Mouse (Mus musculus) adrenal gland, adult 18-20 months (tissue): ENCODE data around the gene Rpl24. TPM values are rescaled to one million over a fixed set of nuclear protein-coding genes. Genes with fewer than 3 reads are reported as not detected.

Source experiments
- DNase-seq, 2 experiments: peaks; one replicate each; pipeline ENCODE4 v3.0.0; 2021 to 2022; ENCODE audit warnings: low spot score in 2 of 2
- total RNA-seq, 2 experiments: library from RNA; stranded (reverse); gene quantifications; 1 replicate in 1 of 2; 2 replicates in 1 of 2; pipeline ENCODE4 v1.2.3; 2021

Gene Rpl24
- total RNA-seq, 2 experiments from 2014 or later: 715 to 723 TPM

- DNase-seq: no peak
Measured at GRCm38 (mm10) chr16:55969147-55969546, 3.1 kb downstream of the Rpl24 start.

DNA sequence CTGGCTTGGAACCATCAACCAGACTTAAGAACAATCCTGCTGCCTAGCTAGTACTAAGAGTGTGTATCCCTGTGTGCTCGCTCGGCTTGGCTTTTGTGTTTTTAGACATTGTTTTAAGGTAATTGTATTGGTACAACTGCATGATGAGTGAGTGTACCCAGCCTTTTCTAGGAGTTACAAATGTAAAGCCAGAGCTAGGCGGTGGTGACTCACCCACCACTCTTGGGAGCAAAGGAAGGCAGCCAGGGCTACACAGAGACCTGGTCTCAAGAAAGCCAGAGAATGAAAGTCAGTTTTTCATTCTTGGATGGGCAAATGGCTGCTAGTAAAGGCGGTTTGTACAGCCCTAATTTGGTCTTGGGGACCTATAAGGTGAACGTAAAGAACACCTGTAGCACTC is 4.3 kb downstream of the Rpl24 start:
- DNase-seq: no peak

GRCm38 (mm10) chr16:55971735-55972615 is 5.9 kb downstream of the Rpl24 start:
- DNase-seq: no peak

- no peak for DNase-seq
Measured at GRCm38 (mm10) chr16:55972626-55973201, 6.6 kb downstream of the Rpl24 start.

DNA sequence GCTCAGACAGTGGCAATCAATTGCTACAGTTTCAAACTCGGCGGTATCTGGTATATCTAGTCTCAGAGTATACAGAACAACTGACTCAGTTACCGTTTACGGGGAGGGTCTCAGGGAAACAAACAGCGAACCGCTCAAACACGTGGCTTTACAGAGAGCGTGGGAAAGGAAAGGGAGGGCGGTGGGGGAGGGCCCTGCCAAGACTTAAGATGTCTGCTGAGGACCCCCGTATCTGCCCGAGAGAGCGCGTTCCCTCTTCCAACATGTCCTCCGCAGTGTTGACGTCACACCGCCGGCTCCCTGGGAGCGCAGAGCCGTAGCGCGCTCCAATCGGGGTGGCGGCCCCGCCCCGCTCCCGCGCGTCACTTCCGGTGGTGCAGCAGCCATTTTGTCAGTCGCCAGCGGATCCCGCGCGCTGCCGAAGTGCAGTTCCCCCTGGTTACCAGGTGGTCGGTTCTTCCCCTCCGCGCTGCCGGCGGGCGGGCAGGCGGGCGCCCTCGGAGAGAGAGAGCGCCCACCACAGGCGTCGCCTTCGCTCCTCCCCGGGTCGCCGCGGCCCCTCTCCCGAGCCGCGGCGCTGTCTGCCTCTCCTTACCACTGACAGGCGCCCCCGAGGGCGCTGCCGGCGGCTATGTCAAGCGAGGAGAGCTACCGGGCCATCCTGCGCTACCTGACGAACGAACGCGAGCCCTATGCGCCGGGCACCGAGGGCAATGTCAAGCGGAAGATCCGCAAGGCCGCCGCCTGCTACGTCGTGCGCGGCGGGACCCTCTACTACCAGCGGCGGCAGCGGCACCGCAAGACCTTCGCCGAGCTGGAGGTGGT is 7.6 kb downstream of the Rpl24 start, which contains the start of gene Zbtb11:
Gene Zbtb11, plus strand, starts transcription at position 453 of the 825 bp plus-strand sequence.
- peak; percentile 99 for DNase-seq

DNA sequence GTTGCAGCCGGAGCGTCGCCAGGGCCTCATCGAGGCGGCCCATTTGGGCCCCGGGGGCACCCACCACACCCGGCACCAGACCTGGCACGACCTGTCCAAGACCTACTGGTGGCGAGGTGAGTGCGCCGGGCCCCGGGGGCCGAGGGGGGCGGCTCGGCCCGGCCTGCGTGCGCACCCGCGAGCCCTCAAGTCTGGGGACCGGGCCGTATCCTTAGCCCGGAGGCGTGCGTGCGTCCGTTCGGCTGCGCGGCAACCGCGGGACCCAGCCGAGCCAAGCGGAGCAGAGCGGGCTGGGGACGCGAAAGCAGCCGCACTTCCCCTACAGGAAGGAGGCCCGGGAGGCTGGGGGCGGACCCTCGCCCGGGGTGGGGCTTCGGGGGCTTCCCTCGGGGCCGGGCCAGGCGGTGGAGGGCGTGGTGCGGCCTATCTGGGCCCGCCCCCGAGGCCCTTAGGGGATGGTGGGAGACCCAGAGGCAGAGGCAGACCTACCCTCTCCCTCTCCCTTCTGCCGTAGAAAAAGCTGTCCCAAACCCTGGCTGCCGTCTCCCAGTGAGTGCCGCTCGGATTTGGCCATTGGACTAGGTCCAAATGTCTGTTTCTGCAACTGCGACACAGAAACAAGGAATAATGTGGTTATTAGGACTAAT is 8.3 kb downstream of the Rpl24 start:
- peak; percentile 86 to 87 for DNase-seq

DNA sequence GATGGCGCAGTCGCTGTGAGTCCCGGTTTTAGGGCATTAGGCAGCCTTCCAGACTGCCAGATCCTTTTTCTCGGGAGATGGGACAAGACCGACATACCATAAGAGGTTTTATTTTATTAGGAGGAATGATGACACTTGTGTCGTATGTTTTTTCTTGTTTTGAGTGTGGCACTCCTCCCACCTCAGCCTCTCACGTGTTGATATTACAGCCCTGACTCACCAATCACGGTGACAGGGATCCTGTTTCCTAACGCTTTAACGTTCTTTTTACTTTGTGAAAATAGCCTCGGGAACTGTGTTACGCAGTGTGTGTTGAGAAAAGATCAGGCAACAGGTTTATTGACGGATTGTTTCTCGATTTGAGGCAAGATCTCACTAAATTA is 8.8 kb downstream of the Rpl24 start:
- peak; percentile 28 to 36 for DNase-seq

DNA sequence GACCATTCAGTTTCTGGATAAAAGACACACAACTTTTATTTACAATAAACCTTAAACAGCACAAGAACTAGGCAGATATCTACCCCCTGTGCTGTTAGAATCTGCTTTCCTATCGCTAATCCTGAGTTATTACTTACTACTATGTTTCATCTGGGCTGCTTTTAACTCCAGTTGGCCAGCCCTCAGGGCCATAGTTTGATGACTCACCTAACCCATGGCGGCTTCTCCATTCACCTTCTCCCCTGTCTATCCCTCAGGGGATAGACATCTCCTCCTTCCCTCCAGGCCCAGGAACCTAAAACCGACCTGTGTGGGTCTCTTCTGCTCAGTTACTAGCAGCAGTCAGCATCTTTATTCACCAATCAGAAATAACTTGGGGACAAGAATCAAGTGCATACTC is 19.9 kb downstream of the Rpl24 start:
- DNase-seq: no peak

- no peak for DNase-seq
Measured at GRCm38 (mm10) chr16:55990311-55990710, 24.2 kb downstream of the Rpl24 start.

- no peak for DNase-seq
Measured at GRCm38 (mm10) chr16:55994235-55994634, 28.2 kb downstream of the Rpl24 start.

DNA sequence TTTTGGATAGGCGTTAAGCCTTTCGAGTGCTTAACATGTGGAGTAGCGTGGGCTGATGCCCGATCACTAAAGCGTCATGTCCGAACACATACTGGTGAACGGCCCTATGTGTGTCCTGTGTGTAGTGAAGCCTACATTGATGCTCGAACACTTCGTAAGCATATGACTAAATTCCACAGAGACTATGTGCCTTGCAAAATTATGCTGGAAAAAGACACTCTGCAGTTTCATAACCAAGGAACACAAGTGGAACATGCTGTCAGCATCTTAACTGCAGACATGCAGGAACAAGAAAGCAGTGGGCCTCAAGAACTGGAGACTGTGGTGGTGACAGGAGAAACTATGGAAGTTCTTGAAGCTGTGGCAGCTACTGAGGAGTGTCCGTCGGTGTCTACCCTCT is 40.7 kb downstream of the Rpl24 start:
- no peak for DNase-seq

- DNase-seq: no peak
Measured at GRCm38 (mm10) chr16:56008862-56009261, 42.8 kb downstream of the Rpl24 start.

DNA sequence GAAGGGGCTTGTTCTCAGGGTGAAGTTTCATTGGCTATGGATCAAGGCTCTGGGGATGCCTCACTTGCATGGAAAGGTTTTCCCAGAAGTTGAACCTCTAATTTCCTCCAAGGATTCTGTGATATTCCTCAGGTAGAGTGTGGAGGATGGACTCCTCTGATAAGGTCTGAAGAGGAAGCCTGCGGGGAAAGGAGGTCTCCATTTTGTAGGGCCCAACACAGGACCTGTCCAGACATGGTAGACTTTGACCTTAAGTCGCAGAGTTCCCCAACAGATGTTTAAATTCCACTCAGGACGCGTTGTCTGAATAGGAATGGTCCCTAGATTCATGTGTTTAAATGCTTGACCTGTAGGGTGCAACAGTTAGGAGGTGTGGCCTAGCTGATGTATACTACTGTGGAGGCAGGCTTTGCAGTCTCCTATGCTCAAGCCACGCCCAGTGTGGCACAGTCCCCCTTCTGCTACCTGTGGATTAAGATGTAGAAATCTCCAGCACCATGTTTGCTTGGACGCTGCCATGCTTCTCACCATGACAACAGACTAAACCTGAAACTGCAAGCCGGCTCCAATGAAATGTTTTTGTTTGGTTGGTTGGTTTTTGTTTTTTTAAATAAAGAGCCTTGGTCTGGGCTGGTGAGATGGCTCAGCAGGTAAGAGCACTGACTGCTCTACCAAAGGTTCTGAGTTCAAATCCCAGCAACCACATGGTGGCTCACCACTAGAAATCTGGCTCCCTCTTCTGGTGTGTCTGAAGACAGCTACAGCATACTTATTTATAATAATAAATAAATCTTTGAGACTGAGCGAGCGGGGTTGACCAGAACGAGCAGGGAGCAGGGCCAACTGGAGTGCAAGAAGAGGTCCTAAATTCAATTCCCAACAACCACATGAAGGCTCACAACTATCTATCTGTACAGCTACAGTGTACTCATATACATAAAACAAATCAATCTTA is 47.0 kb downstream of the Rpl24 start:
- no peak for DNase-seq

GRCm38 (mm10) chr16:56014076-56014475 is 48.0 kb downstream of the Rpl24 start:
- DNase-seq: no peak

DNA sequence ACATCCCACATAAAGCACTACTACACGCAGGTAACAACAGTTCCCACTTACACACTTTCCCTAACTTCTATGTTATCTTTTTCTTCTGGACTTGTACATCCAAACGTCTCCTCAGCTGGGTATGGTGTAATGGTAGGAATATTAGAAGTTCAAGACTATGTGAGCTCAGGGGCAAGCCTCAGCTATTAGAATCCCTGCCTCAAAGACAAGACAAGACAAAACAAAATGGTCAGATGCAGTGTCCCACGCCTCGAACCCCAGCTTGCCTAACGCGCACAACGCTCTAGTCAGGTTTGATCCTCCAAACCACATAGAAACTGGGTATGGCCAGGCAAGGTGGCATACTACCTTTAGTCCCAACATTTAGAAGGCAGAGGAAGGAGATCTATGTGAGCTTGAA is 53.6 kb downstream of the Rpl24 start:
- no peak for DNase-seq

Other genes with a start within 250 kb of the Rpl24 start
- 1 to 10 TPM; 4.2 to 6.2 TPM for gene Nfkbiz, start 127.4 kb upstream of the Rpl24 start, total RNA-seq
- 1 to 10 TPM; 1.4 to 1.6 TPM for gene Nxpe3, start 71.0 kb upstream of the Rpl24 start, total RNA-seq
- 1 to 10 TPM; 7.1 to 7.6 TPM for gene Cep97, start 31.4 kb upstream of the Rpl24 start, total RNA-seq
- gene Zbtb11, start 7.6 kb downstream of the Rpl24 start, total RNA-seq: 10 to 100 TPM; 20.9 to 25.2 TPM
- 100 to 1,000 TPM; 110 to 123 TPM for gene Pcnp, start 63.5 kb downstream of the Rpl24 start, total RNA-seq
- gene Trmt10c, start 71.5 kb downstream of the Rpl24 start, total RNA-seq: 10 to 100 TPM; 23.9 to 24.0 TPM
- gene Senp7, start 82.1 kb downstream of the Rpl24 start, total RNA-seq: 10 to 100 TPM; 12.7 to 17.5 TPM
- under 1 TPM; 0.16 to 0.43 TPM for gene Impg2, start 238.0 kb downstream of the Rpl24 start, total RNA-seq